Mouse (Mus musculus) kidney, embryonic 16.5 days (tissue): ENCODE data around the gene Snx12. TPM values are rescaled to one million over a fixed set of nuclear protein-coding genes. Genes with fewer than 3 reads are reported as not detected.
A peak's percentile ranks its signal among the peaks of the same experiment; 100 is the strongest.
"Not testable (repeated sequence)": the region's sequence is repeated elsewhere in the genome, so short reads cannot be mapped to it uniquely, and the experiment has no call there.

Experiments used
- ATAC-seq: fragments of 200-750 bp; cut with Nextera tagmentation; 2 replicates; pipeline ENCODE4 v1.8.0; 2017; ENCODE audit warnings: moderate TSS enrichment; ENCODE audit not compliant: low FRiP score, low TSS enrichment
- H3K27ac ChIP-seq: fragments of 300-500 bp; sonication (generic); 2 replicates; pipeline ENCODE4 v1.5.1; 2014; ENCODE audit warnings: low read length
- H3K27me3 ChIP-seq: fragments of 300-500 bp; sonication (generic); 2 replicates; pipeline ENCODE4 v1.6.1; 2014; ENCODE audit warnings: low read length, control low read depth, mixed read lengths; ENCODE audit not compliant: insufficient read depth
- H3K36me3 ChIP-seq: fragments of 300-500 bp; sonication (generic); 2 replicates; pipeline ENCODE4 v1.6.1; 2014; ENCODE audit warnings: low read length, control low read depth, mixed read lengths; ENCODE audit not compliant: insufficient read depth
- H3K4me1 ChIP-seq: fragments of 300-500 bp; sonication (generic); 2 replicates; pipeline ENCODE4 v1.6.1; 2014; ENCODE audit warnings: low read length, control low read depth, mixed read lengths; ENCODE audit not compliant: insufficient read depth
- H3K4me2 ChIP-seq: fragments of 300-500 bp; sonication (generic); replicated peaks from 2 replicates; pipeline ENCODE4 v1.6.1; 2014; ENCODE audit warnings: low read depth, low read length
- H3K4me3 ChIP-seq: fragments of 300-500 bp; sonication (generic); 2 replicates; pipeline ENCODE4 v1.5.1; 2014; ENCODE audit warnings: mild to moderate bottlenecking, low read length
- H3K9ac ChIP-seq: fragments of 300-500 bp; sonication (generic); replicated peaks from 2 replicates; pipeline ENCODE4 v1.6.1; 2014; ENCODE audit warnings: low read length
- H3K9me3 ChIP-seq: fragments of 300-500 bp; sonication (generic); 2 replicates; pipeline ENCODE4 v1.6.1; 2016; ENCODE audit warnings: low read length, control low read depth
- WGBS: fragments of 180-500 bp; shearing (Covaris S2); extraction: QIAGEN DNeasy Blood & Tissue Kit; methylation state at CpG from one replicate; pipeline ENCODE4 v1.1.7; 2014; 5-methylcytosine and 5-hydroxymethylcytosine counted together
- polyA plus RNA-seq: library from polyadenylated mRNA; unstranded; fragments of >200 nt; fragmentation: Nextera tagmentation; extraction: Ambion mirVana; gene quantifications from 2 replicates; pipeline ENCODE4 v1.2.1, GENCODE M21; 2015

Snx12 gene
- polyA plus RNA-seq, 1 experiment from 2014 or later = 53.7 TPM

DNA sequence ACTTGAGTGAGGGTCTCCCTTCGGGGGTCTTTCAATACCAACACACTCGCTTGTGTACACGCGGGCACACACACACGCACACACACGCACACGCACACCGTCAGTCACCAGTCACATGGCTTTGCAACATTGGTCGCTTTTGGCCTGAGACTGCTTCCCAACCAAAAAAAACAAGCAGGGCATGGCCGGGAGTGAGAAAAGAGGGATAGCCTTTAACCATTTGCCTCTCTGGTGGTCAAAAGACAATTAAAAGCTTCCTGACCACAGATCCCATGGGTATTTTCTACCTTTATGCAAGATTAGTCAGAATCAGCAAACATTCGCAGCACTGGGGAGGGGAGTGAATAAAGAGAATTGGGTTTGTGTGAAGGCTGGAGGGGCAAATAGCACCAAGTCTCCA lies 136.4 kb downstream of the Snx12 start, which contains the start of gene Slc7a3:
Slc7a3 (minus strand) TSS at position 101 of the 400 bp plus-strand sequence.
- no peak for ATAC-seq
- H3K9me3 ChIP-seq = no peaks in the 10 kb centered on the region
- H3K9ac ChIP-seq = peak within 1 kb of the TSS; percentile 31
- no peak within 1 kb of the TSS for H3K27ac ChIP-seq
- peaks cover 17% of the 10 kb centered on the region for H3K27me3 ChIP-seq
- no peaks in the 10 kb centered on the region for H3K4me1 ChIP-seq
- 46% methylated on average over 11 of the region's 11 CpGs for WGBS
- no peaks in the 10 kb centered on the region for H3K36me3 ChIP-seq
- peak within 1 kb of the TSS; percentile 64 for H3K4me2 ChIP-seq
- H3K4me3 ChIP-seq = peak within 1 kb of the TSS; percentile 39

DNA sequence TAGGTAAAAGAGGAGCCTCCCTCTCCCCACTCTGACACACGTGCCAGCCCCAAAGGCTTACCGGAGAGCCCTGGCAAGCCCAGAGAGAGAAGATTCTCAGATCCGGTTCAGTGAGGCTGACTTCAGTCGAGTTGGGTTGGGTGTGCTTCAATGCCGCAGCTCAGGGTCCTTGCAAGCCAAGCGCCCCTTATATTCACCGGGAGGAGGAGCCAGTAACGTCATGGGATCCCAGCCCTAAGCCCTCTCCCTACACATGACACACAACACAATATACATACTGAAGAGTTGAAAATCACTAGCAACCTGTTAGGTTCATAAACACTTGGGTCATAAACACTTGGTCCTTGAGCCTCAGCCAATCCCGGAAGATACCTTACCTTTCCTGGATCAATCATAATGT lies 137.2 kb downstream of the Snx12 start:
- not testable (repeated sequence) for H3K9me3 ChIP-seq, H3K27ac ChIP-seq, H3K36me3 ChIP-seq, H3K4me1 ChIP-seq
- peak overlapping the region; percentile 31; the same call in 1 of the 2 replicates for H3K9ac ChIP-seq
- H3K4me2 ChIP-seq = peak overlapping the region; percentile 64
- H3K4me3 ChIP-seq = peak overlapping the region; percentile 39
- ATAC-seq = peak; percentile 46
- WGBS = 22% methylated on average over 6 of the region's 9 CpGs
- peaks cover 17% of the 10 kb centered on the region for H3K27me3 ChIP-seq

DNA sequence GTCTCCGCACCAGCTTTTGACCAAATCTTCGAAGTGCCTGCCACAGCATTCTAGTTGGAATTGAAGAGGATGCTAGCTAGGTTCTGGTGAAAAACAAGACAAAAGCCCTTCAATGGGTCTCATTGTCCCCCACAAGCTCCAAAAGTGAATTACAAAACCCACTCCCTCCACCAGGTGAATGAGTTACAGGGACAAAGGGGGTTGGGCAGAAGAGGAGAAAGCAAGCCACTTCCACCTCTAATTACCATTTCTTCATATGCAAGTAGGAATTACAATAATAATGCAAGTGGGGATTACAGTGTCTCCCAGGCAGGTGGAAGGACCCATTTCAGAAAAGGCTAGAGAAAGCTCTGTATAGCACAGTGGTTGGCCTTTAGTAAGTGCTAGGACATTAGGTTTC lies 138.2 kb downstream of the Snx12 start:
- H3K27me3 ChIP-seq = peaks cover 20% of the 10 kb centered on the region

DNA sequence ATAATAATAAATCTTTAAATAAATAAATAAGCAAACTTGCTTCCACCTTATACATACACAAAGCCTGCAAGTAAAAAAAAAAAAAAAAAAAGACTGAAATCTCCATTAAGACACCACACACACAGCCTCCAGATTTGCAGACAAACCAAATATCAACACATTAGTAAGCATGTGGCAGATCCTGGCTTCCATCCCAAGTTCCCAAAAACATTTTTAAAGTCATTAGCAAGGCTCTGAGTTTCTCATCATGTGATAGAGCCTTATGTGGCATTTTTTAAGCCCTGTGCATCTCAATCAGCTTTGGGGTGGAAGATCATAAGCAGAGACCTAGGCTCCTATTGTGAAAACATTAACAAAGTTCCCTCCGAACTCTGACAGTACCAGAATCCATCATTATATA lies 157.1 kb downstream of the Snx12 start:
- no peak for ATAC-seq
- no peak overlapping the region for H3K9ac ChIP-seq

More for the DNA sequence above, 138.2 kb downstream of the Snx12 start:
- Histone ChIP-seq H3K4me3 (no peak overlapping the region), H3K36me3 (no peaks in the 10 kb centered on the region), H3K9me3 (no peaks in the 10 kb centered on the region), H3K27ac (no peak overlapping the region), H3K4me1 (no peaks in the 10 kb centered on the region), H3K4me2 (peak overlapping the region; percentile 64; the same call in 1 of the 2 replicates), H3K9ac (no peak overlapping the region)
- no peak for ATAC-seq
- 56% methylated on average over 2 of the region's 2 CpGs for WGBS

DNA sequence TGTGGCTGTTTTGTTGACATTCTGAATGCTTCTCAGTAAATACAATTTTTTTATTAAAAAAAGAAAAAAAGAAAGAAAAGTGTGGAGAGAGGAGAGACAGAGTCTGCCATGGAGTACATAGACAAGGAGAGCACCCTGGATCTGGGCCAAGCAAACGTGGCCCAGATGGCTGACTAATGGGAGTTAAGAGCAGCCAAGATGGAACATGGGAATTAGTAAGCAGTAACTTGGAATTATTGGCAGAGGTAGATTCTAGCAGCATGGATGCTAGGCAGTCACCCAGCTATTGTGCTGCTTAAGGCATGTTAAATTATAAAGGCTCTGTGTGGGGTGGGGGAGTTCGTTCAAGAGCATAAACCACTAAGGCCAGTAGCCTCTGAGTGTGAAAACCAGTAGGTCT lies 158.9 kb downstream of the Snx12 start:
- no peak for ATAC-seq
- H3K4me2 ChIP-seq = no peak overlapping the region
- peaks cover 5% of the 10 kb centered on the region; the same call in 1 of the 2 replicates for H3K9me3 ChIP-seq
- H3K36me3 ChIP-seq = no peaks in the 10 kb centered on the region
- H3K27me3 ChIP-seq = no peaks in the 10 kb centered on the region; the same call in 1 of the 2 replicates
- H3K4me1 ChIP-seq = no peaks in the 10 kb centered on the region
- no peak overlapping the region for H3K9ac ChIP-seq
- H3K27ac ChIP-seq = no peak overlapping the region
- WGBS = 72% methylated on average over 2 of the region's 2 CpGs
- no peak overlapping the region for H3K4me3 ChIP-seq

More for the DNA sequence above, 157.1 kb downstream of the Snx12 start:
- Histone ChIP-seq H3K9me3 (no peaks in the 10 kb centered on the region), H3K27me3 (no peaks in the 10 kb centered on the region; the same call in 1 of the 2 replicates), H3K4me1 (no peaks in the 10 kb centered on the region), H3K4me2 (no peak overlapping the region), H3K27ac (no peak overlapping the region), H3K4me3 (no peak overlapping the region), H3K36me3 (no peaks in the 10 kb centered on the region)
- 58% methylated on average over 1 of the region's 1 CpGs for WGBS

DNA sequence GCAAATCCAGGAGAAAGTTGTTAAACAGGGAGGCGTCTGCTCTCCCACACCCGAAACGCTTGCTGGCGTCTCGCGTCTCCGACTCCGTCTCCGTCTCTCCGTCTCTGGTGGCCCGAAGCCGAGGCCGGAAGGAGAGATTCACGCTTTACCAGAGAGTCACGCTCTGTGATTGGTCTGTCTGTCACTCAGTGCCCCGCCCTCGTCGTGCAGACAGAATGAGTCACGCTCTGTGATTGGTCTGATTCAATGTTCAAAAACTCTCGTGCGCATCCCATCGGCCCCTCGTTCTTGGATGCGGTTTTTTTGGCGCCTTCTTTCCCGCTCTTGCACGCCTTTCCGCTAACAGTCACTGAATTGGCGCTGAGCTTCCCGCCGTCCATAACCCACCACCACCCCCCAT lies 162.8 kb downstream of the Snx12 start, which contains the start of gene Tex11:
Tex11 (minus strand) TSS at position 127 of the 400 bp plus-strand sequence.
- Histone ChIP-seq H3K4me3 (no peak within 1 kb of the TSS), H3K9ac (no peak within 1 kb of the TSS), H3K9me3 (peaks cover 5% of the 10 kb centered on the region; the same call in 1 of the 2 replicates), H3K27me3 (no peaks in the 10 kb centered on the region; the same call in 1 of the 2 replicates), H3K4me1 (no peaks in the 10 kb centered on the region), H3K4me2 (no peak within 1 kb of the TSS), H3K36me3 (no peaks in the 10 kb centered on the region), H3K27ac (no peak within 1 kb of the TSS)
- 88% methylated on average over 31 of the region's 31 CpGs for WGBS
- ATAC-seq = no peak

Other genes with a start within 250 kb of the Snx12 start
- not detected in 2 replicates for gene Tex11, start 162.9 kb downstream of the Snx12 start, polyA plus RNA-seq
- 2.2 and 2.6 TPM in 2 replicates for gene Slc7a3, start 136.5 kb downstream of the Snx12 start, polyA plus RNA-seq
- gene Foxo4, start 32.0 kb upstream of the Snx12 start, polyA plus RNA-seq = 3.3 and 3.9 TPM in 2 replicates
- not detected in 2 replicates for gene Gm614, start 41.4 kb upstream of the Snx12 start, polyA plus RNA-seq
- gene Il2rg, start 45.7 kb upstream of the Snx12 start, polyA plus RNA-seq = 26.0 and 26.5 TPM in 2 replicates
- not detected in 2 replicates for gene Gm20489, start 46.5 kb upstream of the Snx12 start, polyA plus RNA-seq
- 40.8 and 42.3 TPM in 2 replicates for gene Med12, start 51.5 kb upstream of the Snx12 start, polyA plus RNA-seq
- 6.8 and 7.5 TPM in 2 replicates for gene Nlgn3, start 76.6 kb upstream of the Snx12 start, polyA plus RNA-seq
- gene Gjb1, start 153.8 kb upstream of the Snx12 start, polyA plus RNA-seq = 33.6 and 40.6 TPM in 2 replicates
- gene Zmym3, start 198.3 kb upstream of the Snx12 start, polyA plus RNA-seq = 30.9 and 31.6 TPM in 2 replicates
- 457 and 479 TPM in 2 replicates for gene Nono, start 206.8 kb upstream of the Snx12 start, polyA plus RNA-seq
- 4.0 and 4.8 TPM in 2 replicates for gene Itgb1bp2, start 226.5 kb upstream of the Snx12 start, polyA plus RNA-seq